Mouse (Mus musculus) kidney, postnatal 14 days (tissue): Measurements from ENCODE around the gene Cavin2.
A peak's percentile ranks its signal among the peaks of the same experiment; 100 is the strongest.

Experiments
- DNase-seq: peaks from one replicate; pipeline ENCODE4 v3.0.0; 2022; ENCODE audit warnings: mixed read lengths

Gene Cavin2

GRCm38 (mm10) chr1:51288755-51289619, at the start of gene Cavin2:
Gene Cavin2, plus strand, starts transcription at chr1:51289126.
- DNase-seq = peak; percentile 76

- no peak for DNase-seq
These were observed 47.5 kb upstream of the Cavin2 start for GRCm38 (mm10) chr1:51241311-51241986.

GRCm38 (mm10) chr1:51243294-51243693, 45.6 kb upstream of the Cavin2 start:
- no peak for DNase-seq

GRCm38 (mm10) chr1:51243869-51244268, 45.1 kb upstream of the Cavin2 start:
- DNase-seq = no peak

GRCm38 (mm10) chr1:51245381-51245780, 43.5 kb upstream of the Cavin2 start:
- peak; percentile 47 for DNase-seq

GRCm38 (mm10) chr1:51250302-51250701, 38.6 kb upstream of the Cavin2 start:
- no peak for DNase-seq

GRCm38 (mm10) chr1:51265118-51265800, 23.7 kb upstream of the Cavin2 start:
- DNase-seq = peak; percentile 71

GRCm38 (mm10) chr1:51265926-51266325, 23.0 kb upstream of the Cavin2 start:
- DNase-seq = peak; percentile 24

GRCm38 (mm10) chr1:51267125-51267524, 21.8 kb upstream of the Cavin2 start:
- DNase-seq = peak; percentile 7

GRCm38 (mm10) chr1:51268225-51268624, 20.7 kb upstream of the Cavin2 start:
- DNase-seq = no peak

- DNase-seq = no peak
These were observed 18.6 kb upstream of the Cavin2 start for GRCm38 (mm10) chr1:51270196-51270935.

GRCm38 (mm10) chr1:51271845-51272244, 17.1 kb upstream of the Cavin2 start:
- DNase-seq = no peak

GRCm38 (mm10) chr1:51272583-51273201, 16.2 kb upstream of the Cavin2 start:
- DNase-seq = peak; percentile 44

GRCm38 (mm10) chr1:51277879-51278567, 10.9 kb upstream of the Cavin2 start:
- no peak for DNase-seq

- DNase-seq = no peak
These were observed 725 bp upstream of the Cavin2 start for GRCm38 (mm10) chr1:51288201-51288600.

GRCm38 (mm10) chr1:51289620-51290445, 907 bp downstream of the Cavin2 start:
- DNase-seq = peak; percentile 51

- DNase-seq = peak; percentile 41
These were observed 1.7 kb downstream of the Cavin2 start for GRCm38 (mm10) chr1:51290634-51291033.

- DNase-seq = peak; percentile 29
These were observed 3.4 kb downstream of the Cavin2 start for GRCm38 (mm10) chr1:51292348-51292747.

GRCm38 (mm10) chr1:51300295-51300930, 11.5 kb downstream of the Cavin2 start:
- DNase-seq = no peak

- no peak for DNase-seq
These were observed 18.1 kb downstream of the Cavin2 start for GRCm38 (mm10) chr1:51307056-51307455.
